Mouse (Mus musculus): Measurements from ENCODE around the gene E130114P18Rik. TPM values are rescaled to one million over a fixed set of nuclear protein-coding genes. Genes with fewer than 3 reads are reported as not detected.
A peak's percentile ranks its signal among the peaks of the same experiment; 100 is the strongest.

The E130114P18Rik gene
- total RNA-seq, 2 experiments from 2014 or later = 6.6 to 6.9 TPM

DNA sequence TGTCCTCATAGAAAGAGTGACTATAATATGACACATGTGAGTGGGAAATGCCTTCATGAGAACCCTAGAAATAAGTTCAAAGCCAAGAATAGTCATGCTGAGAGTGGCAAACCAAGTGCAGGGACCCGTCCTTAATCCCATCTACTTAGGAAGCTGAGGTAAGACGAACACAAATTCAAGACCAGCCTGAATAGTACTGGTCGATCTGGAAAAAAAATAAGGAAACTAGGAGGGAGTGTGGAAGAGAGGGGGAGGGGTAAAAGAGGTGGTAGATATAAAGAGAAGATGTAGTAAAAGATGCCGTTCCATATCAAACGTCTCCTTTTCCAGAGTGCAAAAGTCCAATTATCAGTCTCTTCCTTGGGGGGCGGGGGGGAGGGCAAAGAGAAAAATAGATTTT lies 213.7 kb downstream of the E130114P18Rik start:
- intact Hi-C loops (cut with DNase I) = loop anchor here (2.0 to 10.0 kb wide), 2 partner anchors 181 to 881 kb away; no protein-coding TSS in a partner anchor
- DNase-seq (ENCODE audit: low spot score in 2 of 2) = no peak

DNA sequence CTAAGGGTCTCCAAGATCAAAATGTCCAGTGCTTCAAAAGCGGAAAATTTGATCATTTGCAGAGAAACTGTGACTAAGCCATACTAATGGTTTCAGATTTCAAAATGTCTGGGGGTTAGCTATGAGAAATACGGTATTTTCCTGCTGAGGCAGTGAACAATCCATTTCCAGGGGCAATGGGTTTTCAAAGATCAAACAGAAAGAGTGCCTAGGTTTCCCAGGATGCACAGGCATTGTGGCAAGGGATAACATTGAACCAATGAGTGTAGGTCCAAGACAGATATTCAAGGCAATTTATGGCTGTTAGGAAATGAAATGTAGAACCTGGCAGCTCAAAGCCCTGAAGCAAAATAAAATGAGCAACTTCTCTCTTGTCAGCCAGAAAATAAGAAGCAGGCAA lies 220.3 kb downstream of the E130114P18Rik start:
- intact Hi-C loops (cut with DNase I) = no loop called here
- no peak for DNase-seq (ENCODE audit: low spot score in 2 of 2)

DNA sequence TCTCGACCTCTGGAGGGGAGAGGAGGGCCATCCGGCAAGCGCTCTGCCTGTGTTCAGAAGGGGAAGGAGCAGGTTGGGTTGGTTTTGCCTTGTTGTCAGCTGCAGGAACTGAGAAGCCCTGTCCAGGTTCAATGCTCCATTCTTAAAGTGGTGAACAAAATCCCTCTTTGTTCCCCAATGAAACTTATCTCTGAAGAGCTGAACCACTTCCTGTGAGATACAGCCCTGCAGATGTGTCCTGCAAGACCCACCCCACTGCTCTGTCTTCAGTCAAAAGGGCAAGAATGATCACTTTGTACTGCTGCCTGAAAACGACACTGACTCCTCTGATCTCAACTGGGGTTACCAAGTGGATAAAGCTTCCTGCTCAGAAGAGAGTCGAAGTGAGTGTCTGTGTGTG lies 233.9 kb downstream of the E130114P18Rik start:
- peak in 1 of 2 experiments; percentile 3 for DNase-seq (ENCODE audit: low spot score in 2 of 2)
- intact Hi-C loops (cut with DNase I) = no loop called here

DNA sequence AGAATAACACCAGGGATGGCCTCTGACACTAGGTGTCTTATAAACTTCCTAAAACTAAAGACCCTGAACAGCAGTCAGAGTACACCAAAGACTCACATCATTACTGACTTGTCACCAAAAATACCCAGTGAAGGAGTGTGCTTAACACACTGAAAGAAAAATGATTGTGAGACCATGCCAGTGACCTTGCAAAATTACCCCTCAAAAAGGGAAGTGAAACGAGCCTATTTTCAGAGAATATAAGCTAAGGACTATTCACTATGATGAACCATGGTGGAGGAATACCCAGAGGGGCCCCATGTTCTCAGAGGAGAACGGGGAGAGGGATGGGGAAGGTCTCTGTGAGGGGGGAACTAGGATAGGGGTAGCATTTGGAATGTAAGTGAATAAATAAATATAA lies 245.8 kb downstream of the E130114P18Rik start:
- intact Hi-C loops (cut with DNase I) = no loop called here
- no peak for DNase-seq (ENCODE audit: low spot score in 2 of 2)

DNA sequence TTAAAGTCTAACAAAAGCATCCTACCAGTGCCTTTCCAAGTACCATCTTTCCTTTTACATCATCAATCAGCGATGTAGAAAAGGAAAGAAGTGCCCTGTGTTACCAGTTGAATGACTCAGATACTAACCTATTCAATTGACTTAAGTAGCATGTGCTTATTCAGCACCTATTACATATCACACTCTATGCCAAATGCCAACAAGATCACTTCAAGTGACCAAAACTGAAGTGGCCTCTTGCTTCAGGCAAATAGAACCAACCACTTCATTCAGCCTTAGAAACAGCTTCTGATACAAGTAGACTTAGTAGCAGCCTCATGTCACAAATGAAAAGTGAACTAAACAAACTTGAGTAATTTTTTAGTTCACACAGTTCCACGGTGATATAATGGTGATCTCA lies 249.4 kb downstream of the E130114P18Rik start:
- DNase-seq (ENCODE audit: low spot score in 2 of 2) = no peak
- intact Hi-C loops (cut with DNase I) = no loop called here

Other genes with a start within 250 kb of the E130114P18Rik start
- 10 to 100 TPM; 67.1 to 75.4 TPM for gene Nfia, start 5.3 kb downstream of the E130114P18Rik start, total RNA-seq (2021)

Data from left cerebral cortex, postnatal 14 days (tissue).